Mouse (Mus musculus) 3134 (cell line): ENCODE measurements around the gene Gng7.

Source experiments
- DNase-seq: peaks from one replicate; pipeline ENCODE4 v3.0.0-alpha.2; 2011; ENCODE audit warnings: low spot score; ENCODE audit not compliant: insufficient read length; ENCODE audit errors: extremely low read depth

Gng7 gene

GRCm38 (mm10) chr10:80996501-80996900, 18.2 kb downstream of the Gng7 start:
- no peak for DNase-seq

- peak; percentile 68 for DNase-seq
Measured at GRCm38 (mm10) chr10:80995091-80995632, 19.6 kb downstream of the Gng7 start.

- DNase-seq = no peak
Measured at GRCm38 (mm10) chr10:80994621-80995020, 20.1 kb downstream of the Gng7 start.

GRCm38 (mm10) chr10:80993276-80993675, 21.5 kb downstream of the Gng7 start:
- DNase-seq = no peak

GRCm38 (mm10) chr10:80991945-80992344, 22.8 kb downstream of the Gng7 start:
- no peak for DNase-seq

GRCm38 (mm10) chr10:80991007-80991406, 23.7 kb downstream of the Gng7 start:
- no peak for DNase-seq

GRCm38 (mm10) chr10:80990406-80990805, 24.3 kb downstream of the Gng7 start:
- no peak for DNase-seq

- DNase-seq = peak; percentile 45
Measured at GRCm38 (mm10) chr10:80989854-80990253, 24.9 kb downstream of the Gng7 start.

GRCm38 (mm10) chr10:80989446-80989845, 25.3 kb downstream of the Gng7 start:
- DNase-seq = no peak

GRCm38 (mm10) chr10:80987709-80988441, 26.9 kb downstream of the Gng7 start:
- DNase-seq = peak; percentile 86

GRCm38 (mm10) chr10:80986754-80987153, 28.0 kb downstream of the Gng7 start:
- DNase-seq = no peak

GRCm38 (mm10) chr10:80985970-80986701, 28.6 kb downstream of the Gng7 start:
- no peak for DNase-seq

GRCm38 (mm10) chr10:80985241-80985969, 29.3 kb downstream of the Gng7 start:
- no peak for DNase-seq

- no peak for DNase-seq
Measured at GRCm38 (mm10) chr10:80984223-80984622, 30.5 kb downstream of the Gng7 start.

GRCm38 (mm10) chr10:80982381-80982780, 32.4 kb downstream of the Gng7 start:
- no peak for DNase-seq

- DNase-seq = no peak
Measured at GRCm38 (mm10) chr10:80981564-80982112, 33.1 kb downstream of the Gng7 start.

GRCm38 (mm10) chr10:80975478-80975877, 39.3 kb downstream of the Gng7 start:
- DNase-seq = no peak

GRCm38 (mm10) chr10:80973722-80974121, 41.0 kb downstream of the Gng7 start:
- no peak for DNase-seq

GRCm38 (mm10) chr10:80972071-80972987, 42.4 kb downstream of the Gng7 start:
- no peak for DNase-seq

- DNase-seq = no peak
Measured at GRCm38 (mm10) chr10:80971533-80971932, 43.2 kb downstream of the Gng7 start.
